Mouse (Mus musculus): ENCODE measurements around the gene Helz2.
"Not testable (repeated sequence)": the region's sequence is repeated elsewhere in the genome, so short reads cannot be mapped to it uniquely, and the experiment has no call there.

Gene Helz2

GRCm38 (mm10) chr2:181196628-181197300 is 45.1 kb downstream of the Helz2 start:
- no peak for DNase-seq (ENCODE audit: low read depth)

DNA sequence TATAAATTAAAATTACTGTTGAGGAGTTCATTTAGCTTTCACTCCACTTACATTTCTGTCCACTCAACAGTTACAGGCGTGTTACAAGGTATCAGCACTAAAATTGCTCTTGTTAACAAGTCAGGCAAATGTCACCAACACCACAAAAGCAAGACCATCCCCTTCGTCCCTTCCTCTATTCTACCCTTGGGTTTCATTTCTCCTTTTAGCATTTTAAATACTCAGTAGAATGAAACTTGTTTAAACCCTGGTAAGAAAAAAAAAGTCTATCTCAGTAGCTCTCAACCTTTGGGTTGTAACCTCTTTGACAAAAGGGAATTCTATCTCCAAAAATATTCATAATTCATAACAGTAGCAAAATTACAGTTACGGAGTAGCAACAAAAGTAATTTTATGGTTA is 48.8 kb downstream of the Helz2 start:
- DNase-seq (ENCODE audit: low read depth) = no peak

DNA sequence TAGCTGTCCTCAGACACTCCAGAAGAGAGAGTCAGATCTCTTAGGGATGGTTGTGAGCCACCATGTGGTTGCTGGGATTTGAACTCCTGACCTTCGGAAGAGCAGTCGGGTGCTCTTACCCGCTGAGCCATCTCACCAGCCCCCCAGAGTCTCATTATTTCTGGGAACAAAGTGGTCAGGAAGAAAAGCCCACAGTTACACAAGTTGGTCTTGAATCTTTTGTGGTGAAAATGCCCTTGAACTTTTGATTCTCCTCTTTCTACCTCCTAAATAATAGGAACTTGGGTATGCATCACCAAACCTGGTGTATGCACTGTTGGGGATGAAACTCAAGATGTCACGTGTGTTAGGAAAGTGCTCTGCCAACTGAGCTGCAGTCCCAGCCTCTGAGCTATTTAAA is 49.9 kb downstream of the Helz2 start:
- no peak for DNase-seq (ENCODE audit: low read depth)

GRCm38 (mm10) chr2:181191385-181191784 is 50.4 kb downstream of the Helz2 start:
- not testable (repeated sequence) for DNase-seq (ENCODE audit: low read depth)

DNA sequence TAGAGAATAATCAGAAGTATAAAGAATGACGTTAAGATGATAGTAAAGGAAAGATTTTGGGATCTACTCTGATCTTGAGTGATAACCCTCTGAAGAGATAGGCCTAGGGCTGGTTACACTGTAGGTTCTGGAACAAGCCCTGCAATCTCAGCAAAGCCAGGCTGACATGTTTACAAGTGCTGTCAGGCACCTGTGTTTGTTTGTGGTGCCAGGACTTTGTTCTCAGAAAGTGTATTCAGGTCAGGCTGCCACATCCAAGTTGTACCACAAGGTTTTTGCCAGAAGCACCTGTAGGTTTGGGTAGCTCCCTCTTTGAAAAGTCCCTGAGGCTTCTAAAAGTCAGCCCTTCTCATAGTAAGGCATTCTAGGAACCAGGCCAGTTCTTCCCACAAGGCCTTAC is 52.5 kb downstream of the Helz2 start:
- no peak for DNase-seq (ENCODE audit: low read depth)

GRCm38 (mm10) chr2:181188681-181189080 is 53.1 kb downstream of the Helz2 start:
- DNase-seq (ENCODE audit: low read depth) = no peak

GRCm38 (mm10) chr2:181187121-181188000 is 54.5 kb downstream of the Helz2 start, which contains the start of gene Ppdpf:
Ppdpf (plus strand) TSS chr2:181187247.
- peak; percentile 84 for DNase-seq (ENCODE audit: low read depth)

GRCm38 (mm10) chr2:181186635-181187034 is 55.2 kb downstream of the Helz2 start:
- DNase-seq (ENCODE audit: low read depth) = peak; percentile 81

- DNase-seq (ENCODE audit: low read depth) = no peak
These were observed 60.9 kb downstream of the Helz2 start for GRCm38 (mm10) chr2:181180898-181181297.

DNA sequence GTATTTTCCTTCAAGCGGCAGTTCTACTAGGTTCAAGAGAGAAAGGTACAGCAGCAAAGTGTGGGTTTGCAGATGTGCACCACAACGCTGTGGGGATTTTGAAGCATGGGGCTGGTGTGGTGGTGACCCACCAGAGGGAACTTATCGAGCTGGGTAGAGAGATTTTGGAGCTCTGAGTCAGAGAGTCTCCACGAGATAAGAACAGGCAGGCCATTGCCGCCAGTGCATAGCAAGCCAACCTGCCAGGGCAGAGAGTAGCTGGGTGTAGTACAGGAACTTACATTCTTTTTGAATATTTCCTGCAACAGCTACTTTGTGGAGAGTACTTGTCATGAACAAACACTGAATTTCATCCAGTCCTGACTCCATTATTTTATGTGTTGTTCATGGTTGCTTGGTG is 63.4 kb downstream of the Helz2 start:
- no peak for DNase-seq (ENCODE audit: low read depth)

- DNase-seq (ENCODE audit: low read depth) = no peak
These were observed 63.8 kb downstream of the Helz2 start for GRCm38 (mm10) chr2:181178015-181178414.

Measured in c-Kit-positive CD71-negative TER-119-negative erythroid progenitor cells, embryonic 14.5 days (primary cell).